Mouse (Mus musculus): ENCODE results near the gene Ipo7. TPM values are rescaled to one million over a fixed set of nuclear protein-coding genes. Genes with fewer than 3 reads are reported as not detected.
A peak's percentile ranks its signal among the peaks of the same experiment; 100 is the strongest.

The Ipo7 gene
- polyA plus RNA-seq, 1 experiment from 2014 or later: 36.8 TPM

GRCm38 (mm10) chr7:110008513-110008912 is 9.6 kb upstream of the Ipo7 start:
- ATAC-seq (replicated peaks; ENCODE audit: low FRiP score): no peak

GRCm38 (mm10) chr7:110009084-110009483 is 9.0 kb upstream of the Ipo7 start:
- Histone ChIP-seq H3K9ac (ENCODE audit: low read depth, low read length) (no peak overlapping the region), H3K36me3 (ENCODE audit: control insufficient read depth, insufficient read depth, low read length) (no peaks in the 10 kb centered on the region), H3K4me1 (replicated peaks; ENCODE audit: control insufficient read depth, insufficient read depth, low read length) (no peaks in the 10 kb centered on the region; the same call in 1 of the 2 replicates), H3K4me3 (ENCODE audit: low read depth, low read length) (no peak overlapping the region), H3K9me3 (ENCODE audit: control insufficient read depth, low read length) (no peaks in the 10 kb centered on the region), H3K27ac (ENCODE audit: low read depth, low read length) (no peak overlapping the region), H3K27me3 (replicated peaks; ENCODE audit: control insufficient read depth, insufficient read depth, low read length) (no peaks in the 10 kb centered on the region), H3K4me2 (no peak overlapping the region)
- ATAC-seq (replicated peaks; ENCODE audit: low FRiP score) (no peak), DNase-seq (ENCODE audit: low spot score) (no peak)
- WGBS: 87% methylated on average over 6 of the region's 6 CpGs

More at GRCm38 (mm10) chr7:110008513-110008912, 9.6 kb upstream of the Ipo7 start:
- no peak overlapping the region for H3K27ac ChIP-seq (ENCODE audit: low read depth, low read length)
- no peak overlapping the region for H3K4me2 ChIP-seq
- no peaks in the 10 kb centered on the region for H3K36me3 ChIP-seq (ENCODE audit: control insufficient read depth, insufficient read depth, low read length)
- no peaks in the 10 kb centered on the region for H3K27me3 ChIP-seq (replicated peaks; ENCODE audit: control insufficient read depth, insufficient read depth, low read length)
- no peak for DNase-seq (ENCODE audit: low spot score)
- H3K9me3 ChIP-seq (ENCODE audit: control insufficient read depth, low read length): no peaks in the 10 kb centered on the region
- no peaks in the 10 kb centered on the region; the same call in 1 of the 2 replicates for H3K4me1 ChIP-seq (replicated peaks; ENCODE audit: control insufficient read depth, insufficient read depth, low read length)
- no peak overlapping the region for H3K9ac ChIP-seq (ENCODE audit: low read depth, low read length)
- no peak overlapping the region for H3K4me3 ChIP-seq (ENCODE audit: low read depth, low read length)
- 51% methylated on average over 1 of the region's 1 CpGs for WGBS

- Histone ChIP-seq H3K27ac (ENCODE audit: low read depth, low read length) (no peak overlapping the region), H3K4me2 (no peak overlapping the region), H3K27me3 (replicated peaks; ENCODE audit: control insufficient read depth, insufficient read depth, low read length) (no peaks in the 10 kb centered on the region), H3K9me3 (ENCODE audit: control insufficient read depth, low read length) (no peaks in the 10 kb centered on the region), H3K9ac (ENCODE audit: low read depth, low read length) (no peak overlapping the region), H3K4me1 (replicated peaks; ENCODE audit: control insufficient read depth, insufficient read depth, low read length) (no peaks in the 10 kb centered on the region; the same call in 1 of the 2 replicates), H3K4me3 (ENCODE audit: low read depth, low read length) (no peak overlapping the region), H3K36me3 (ENCODE audit: control insufficient read depth, insufficient read depth, low read length) (no peaks in the 10 kb centered on the region)
- 39% methylated on average over 1 of the region's 1 CpGs for WGBS
- DNase-seq (ENCODE audit: low spot score) (no peak), ATAC-seq (replicated peaks; ENCODE audit: low FRiP score) (no peak)
Observed at GRCm38 (mm10) chr7:110011417-110011816, 6.7 kb upstream of the Ipo7 start.

GRCm38 (mm10) chr7:110014272-110014671 is 3.8 kb upstream of the Ipo7 start:
- 71% methylated on average over 5 of the region's 5 CpGs for WGBS
- H3K4me2 ChIP-seq: no peak overlapping the region
- no peaks in the 10 kb centered on the region for H3K36me3 ChIP-seq (ENCODE audit: control insufficient read depth, insufficient read depth, low read length)
- no peaks in the 10 kb centered on the region for H3K27me3 ChIP-seq (replicated peaks; ENCODE audit: control insufficient read depth, insufficient read depth, low read length)
- no peaks in the 10 kb centered on the region for H3K9me3 ChIP-seq (ENCODE audit: control insufficient read depth, low read length)
- no peak overlapping the region for H3K27ac ChIP-seq (ENCODE audit: low read depth, low read length)
- no peak overlapping the region for H3K4me3 ChIP-seq (ENCODE audit: low read depth, low read length)
- no peak overlapping the region for H3K9ac ChIP-seq (ENCODE audit: low read depth, low read length)
- DNase-seq (ENCODE audit: low spot score) (no peak), ATAC-seq (replicated peaks; ENCODE audit: low FRiP score) (no peak)
- H3K4me1 ChIP-seq (replicated peaks; ENCODE audit: control insufficient read depth, insufficient read depth, low read length): no peaks in the 10 kb centered on the region

- no peaks in the 10 kb centered on the region; the same call in 1 of the 2 replicates for H3K36me3 ChIP-seq (ENCODE audit: control insufficient read depth, insufficient read depth, low read length)
- peaks cover 11% of the 10 kb centered on the region for H3K4me1 ChIP-seq (replicated peaks; ENCODE audit: control insufficient read depth, insufficient read depth, low read length)
- no peaks in the 10 kb centered on the region for H3K9me3 ChIP-seq (ENCODE audit: control insufficient read depth, low read length)
- peak overlapping the region; percentile 100 for H3K4me3 ChIP-seq (ENCODE audit: low read depth, low read length)
- peak overlapping the region; percentile 69 for H3K4me2 ChIP-seq
- H3K27me3 ChIP-seq (replicated peaks; ENCODE audit: control insufficient read depth, insufficient read depth, low read length): no peaks in the 10 kb centered on the region
- no peak for DNase-seq (ENCODE audit: low spot score)
- peak; percentile 64 for ATAC-seq (replicated peaks; ENCODE audit: low FRiP score)
- H3K27ac ChIP-seq (ENCODE audit: low read depth, low read length): peak overlapping the region; percentile 94
- H3K9ac ChIP-seq (ENCODE audit: low read depth, low read length): peak overlapping the region; percentile 100
- WGBS: under 1% methylated on average over 42 of the region's 42 CpGs
Observed at GRCm38 (mm10) chr7:110018631-110019482, 783 bp downstream of the Ipo7 start.

- Histone ChIP-seq H3K36me3 (ENCODE audit: control insufficient read depth, insufficient read depth, low read length) (no peaks in the 10 kb centered on the region; the same call in none of the 2 replicates), H3K4me3 (ENCODE audit: low read depth, low read length) (no peak overlapping the region), H3K27me3 (replicated peaks; ENCODE audit: control insufficient read depth, insufficient read depth, low read length) (no peaks in the 10 kb centered on the region), H3K9ac (ENCODE audit: low read depth, low read length) (no peak overlapping the region), H3K4me1 (replicated peaks; ENCODE audit: control insufficient read depth, insufficient read depth, low read length) (peaks cover 11% of the 10 kb centered on the region), H3K27ac (ENCODE audit: low read depth, low read length) (no peak overlapping the region), H3K4me2 (no peak overlapping the region), H3K9me3 (ENCODE audit: control insufficient read depth, low read length) (no peaks in the 10 kb centered on the region)
- no peak for DNase-seq (ENCODE audit: low spot score)
- ATAC-seq (replicated peaks; ENCODE audit: low FRiP score): no peak
- WGBS: 85% methylated on average over 1 of the region's 1 CpGs
Observed at GRCm38 (mm10) chr7:110023553-110023952, 5.5 kb downstream of the Ipo7 start.

GRCm38 (mm10) chr7:110026594-110026993 is 8.5 kb downstream of the Ipo7 start:
- ATAC-seq (replicated peaks; ENCODE audit: low FRiP score) (no peak), DNase-seq (ENCODE audit: low spot score) (no peak)
- H3K9me3 ChIP-seq (ENCODE audit: control insufficient read depth, low read length): no peaks in the 10 kb centered on the region
- H3K36me3 ChIP-seq (ENCODE audit: control insufficient read depth, insufficient read depth, low read length): peaks cover 9% of the 10 kb centered on the region
- no peak overlapping the region for H3K4me3 ChIP-seq (ENCODE audit: low read depth, low read length)
- peaks cover 4% of the 10 kb centered on the region for H3K4me1 ChIP-seq (replicated peaks; ENCODE audit: control insufficient read depth, insufficient read depth, low read length)
- H3K27me3 ChIP-seq (replicated peaks; ENCODE audit: control insufficient read depth, insufficient read depth, low read length): no peaks in the 10 kb centered on the region
- no peak overlapping the region for H3K9ac ChIP-seq (ENCODE audit: low read depth, low read length)
- H3K27ac ChIP-seq (ENCODE audit: low read depth, low read length): no peak overlapping the region
- WGBS: 73% methylated on average over 2 of the region's 2 CpGs
- no peak overlapping the region for H3K4me2 ChIP-seq

- H3K27me3 ChIP-seq (replicated peaks; ENCODE audit: control insufficient read depth, insufficient read depth, low read length): no peaks in the 10 kb centered on the region
- WGBS: 76% methylated on average over 1 of the region's 1 CpGs
Observed at GRCm38 (mm10) chr7:110028826-110029225, 10.8 kb downstream of the Ipo7 start.

GRCm38 (mm10) chr7:110030342-110030741 is 12.3 kb downstream of the Ipo7 start:
- H3K9me3 ChIP-seq (ENCODE audit: control insufficient read depth, low read length): no peaks in the 10 kb centered on the region
- H3K4me1 ChIP-seq (replicated peaks; ENCODE audit: control insufficient read depth, insufficient read depth, low read length): no peaks in the 10 kb centered on the region
- no peak overlapping the region for H3K9ac ChIP-seq (ENCODE audit: low read depth, low read length)
- H3K36me3 ChIP-seq (ENCODE audit: control insufficient read depth, insufficient read depth, low read length): peaks cover 23% of the 10 kb centered on the region
- H3K27me3 ChIP-seq (replicated peaks; ENCODE audit: control insufficient read depth, insufficient read depth, low read length): no peaks in the 10 kb centered on the region
- DNase-seq (ENCODE audit: low spot score) (no peak), ATAC-seq (replicated peaks; ENCODE audit: low FRiP score) (no peak)
- WGBS: 85% methylated on average over 3 of the region's 3 CpGs
- no peak overlapping the region for H3K4me3 ChIP-seq (ENCODE audit: low read depth, low read length)
- H3K27ac ChIP-seq (ENCODE audit: low read depth, low read length): no peak overlapping the region
- no peak overlapping the region for H3K4me2 ChIP-seq

More at GRCm38 (mm10) chr7:110028826-110029225, 10.8 kb downstream of the Ipo7 start:
- H3K36me3 ChIP-seq (ENCODE audit: control insufficient read depth, insufficient read depth, low read length): peaks cover 19% of the 10 kb centered on the region
- no peaks in the 10 kb centered on the region for H3K4me1 ChIP-seq (replicated peaks; ENCODE audit: control insufficient read depth, insufficient read depth, low read length)
- no peak overlapping the region for H3K4me3 ChIP-seq (ENCODE audit: low read depth, low read length)
- ATAC-seq (replicated peaks; ENCODE audit: low FRiP score): no peak
- DNase-seq (ENCODE audit: low spot score): no peak
- no peak overlapping the region for H3K9ac ChIP-seq (ENCODE audit: low read depth, low read length)
- no peaks in the 10 kb centered on the region for H3K9me3 ChIP-seq (ENCODE audit: control insufficient read depth, low read length)
- no peak overlapping the region for H3K4me2 ChIP-seq
- no peak overlapping the region for H3K27ac ChIP-seq (ENCODE audit: low read depth, low read length)

Measured in liver, embryonic 11.5 days (tissue).